Mouse (Mus musculus) liver, postnatal 0 days (tissue): ENCODE results near the gene Gucy1a1. TPM values are rescaled to one million over a fixed set of nuclear protein-coding genes. Genes with fewer than 3 reads are reported as not detected.

Source experiments
- ATAC-seq: fragments of 200-750 bp; cut with Nextera tagmentation; 2 replicates; pipeline ENCODE4 v1.8.0; 2017; ENCODE audit warnings: mild to moderate bottlenecking, moderate library complexity
- DNase-seq: peaks from one replicate; pipeline ENCODE4 v3.0.0-alpha.2; 2016
- H3K27ac ChIP-seq: fragments of 300-500 bp; sonication (generic); 2 replicates; pipeline ENCODE4 v1.5.1; 2014; ENCODE audit warnings: antibody characterized with exemption, moderate library complexity, mild to moderate bottlenecking, low read depth
- H3K27me3 ChIP-seq: fragments of 300-500 bp; sonication (generic); 2 replicates; pipeline ENCODE4 v1.6.1; 2014; ENCODE audit warnings: low read length, control low read depth, mixed read lengths; ENCODE audit not compliant: insufficient read depth
- H3K36me3 ChIP-seq: fragments of 300-500 bp; sonication (generic); replicated peaks from 2 replicates; pipeline ENCODE4 v1.6.1; 2014; ENCODE audit warnings: mild to moderate bottlenecking, control low read depth, low read length, moderate library complexity, mixed read lengths; ENCODE audit not compliant: insufficient read depth
- H3K4me1 ChIP-seq: fragments of 300-500 bp; sonication (generic); 2 replicates; pipeline ENCODE4 v1.6.1; 2014; ENCODE audit warnings: antibody characterized with exemption, mild to moderate bottlenecking, control low read depth; ENCODE audit not compliant: insufficient read depth
- H3K4me2 ChIP-seq: fragments of 300-500 bp; sonication (generic); 2 replicates; pipeline ENCODE4 v1.6.1; 2014; ENCODE audit warnings: low read depth, mild to moderate bottlenecking, low read length, moderate library complexity, mixed read lengths
- H3K4me3 ChIP-seq: fragments of 300-500 bp; sonication (generic); 2 replicates; pipeline ENCODE4 v1.5.1; 2014; ENCODE audit warnings: low read depth, low read length
- H3K9ac ChIP-seq: fragments of 300-500 bp; sonication (generic); replicated peaks from 2 replicates; pipeline ENCODE4 v1.6.1; 2014; ENCODE audit warnings: mild to moderate bottlenecking, moderate library complexity
- H3K9me3 ChIP-seq: fragments of 300-500 bp; sonication (generic); 2 replicates; pipeline ENCODE4 v1.6.1; 2016; ENCODE audit warnings: mild to moderate bottlenecking, control low read depth, low read length, mixed read lengths
- CTCF ChIP-seq: sonication (generic); IDR thresholded peaks from 2 replicates; pipeline ENCODE4 v1.5.1; 2016; ENCODE audit warnings: antibody characterized with exemption, low read depth
- EP300 ChIP-seq: IDR thresholded peaks from 2 replicates; pipeline ENCODE4 v1.6.1; 2016; ENCODE audit warnings: antibody characterized with exemption, low read depth, mild to moderate bottlenecking
- WGBS: fragments of 180-500 bp; shearing (Covaris S2); extraction: QIAGEN DNeasy Blood & Tissue Kit; methylation state at CpG from one replicate; pipeline ENCODE4 v1.1.7; 2014; ENCODE audit not compliant: insufficient replicate concordance; 5-methylcytosine and 5-hydroxymethylcytosine counted together
- polyA plus RNA-seq: library from polyadenylated mRNA; unstranded; fragments of >200 nt; fragmentation: Nextera tagmentation; extraction: Ambion mirVana; gene quantifications from 2 replicates; pipeline ENCODE4 v1.2.1, GENCODE M21; 2015

Gucy1a1 gene
- polyA plus RNA-seq: 6.4 and 8.2 TPM in 2 replicates

DNA sequence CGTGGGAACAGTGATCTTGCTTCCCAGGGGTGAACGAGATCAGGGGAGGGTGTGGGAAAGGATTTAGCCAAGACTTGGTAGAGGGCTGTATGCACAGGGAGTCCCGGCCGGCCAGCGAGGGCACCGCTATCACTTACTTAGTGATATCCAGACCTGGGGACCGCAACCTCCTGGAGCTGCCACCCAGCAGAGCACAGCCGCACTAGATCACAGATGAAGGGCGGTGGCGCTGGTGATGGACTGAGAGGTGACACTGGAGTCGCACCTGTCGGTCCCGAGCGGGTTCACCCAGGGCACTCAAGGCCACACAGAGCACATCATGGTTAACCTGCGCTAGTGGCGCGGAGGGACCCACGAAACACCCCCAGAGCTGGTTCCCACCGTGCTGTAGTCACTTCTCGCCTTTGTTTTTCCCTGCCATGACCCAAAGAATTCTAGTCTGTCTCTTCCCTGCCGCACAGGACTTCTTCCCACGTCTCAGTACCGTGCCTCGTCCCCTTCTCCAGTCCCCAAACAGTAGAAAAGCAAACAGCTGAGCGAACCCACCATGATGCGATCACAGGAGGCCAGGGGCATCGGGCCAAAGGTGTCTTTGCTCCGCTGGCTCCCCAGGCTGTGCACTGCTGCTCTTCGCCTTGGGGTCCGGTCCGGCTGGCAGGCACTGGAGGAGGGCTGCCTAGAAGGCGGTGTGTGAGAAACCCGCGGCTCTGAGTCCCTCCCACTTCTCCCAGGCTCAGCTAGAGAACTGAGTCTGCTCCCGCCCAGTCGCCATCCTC lies at the start of gene Gucy1a1:
Gene Gucy1a1 (minus strand): TSS at position 664 of the 776 bp plus-strand sequence.
- Histone ChIP-seq H3K27ac (peak within 1 kb of the TSS; percentile 39; the same call in 1 of the 2 replicates), H3K9ac (peak within 1 kb of the TSS; percentile 44), H3K9me3 (no peaks in the 10 kb centered on the region), H3K4me1 (no peaks in the 10 kb centered on the region), H3K36me3 (no peaks in the 10 kb centered on the region), H3K4me3 (peak within 1 kb of the TSS; percentile 39), H3K27me3 (0 out of 2 replicates have a peak, but pooled peaks cover 3% of the 10 kb centered on the region), H3K4me2 (peak within 1 kb of the TSS; percentile 55)
- WGBS: 2% methylated on average over 34 of the region's 36 CpGs
- ATAC-seq (no peak), DNase-seq (peak; percentile 21)
- TF ChIP-seq EP300: no peak
- TF ChIP-seq CTCF: no peak

DNA sequence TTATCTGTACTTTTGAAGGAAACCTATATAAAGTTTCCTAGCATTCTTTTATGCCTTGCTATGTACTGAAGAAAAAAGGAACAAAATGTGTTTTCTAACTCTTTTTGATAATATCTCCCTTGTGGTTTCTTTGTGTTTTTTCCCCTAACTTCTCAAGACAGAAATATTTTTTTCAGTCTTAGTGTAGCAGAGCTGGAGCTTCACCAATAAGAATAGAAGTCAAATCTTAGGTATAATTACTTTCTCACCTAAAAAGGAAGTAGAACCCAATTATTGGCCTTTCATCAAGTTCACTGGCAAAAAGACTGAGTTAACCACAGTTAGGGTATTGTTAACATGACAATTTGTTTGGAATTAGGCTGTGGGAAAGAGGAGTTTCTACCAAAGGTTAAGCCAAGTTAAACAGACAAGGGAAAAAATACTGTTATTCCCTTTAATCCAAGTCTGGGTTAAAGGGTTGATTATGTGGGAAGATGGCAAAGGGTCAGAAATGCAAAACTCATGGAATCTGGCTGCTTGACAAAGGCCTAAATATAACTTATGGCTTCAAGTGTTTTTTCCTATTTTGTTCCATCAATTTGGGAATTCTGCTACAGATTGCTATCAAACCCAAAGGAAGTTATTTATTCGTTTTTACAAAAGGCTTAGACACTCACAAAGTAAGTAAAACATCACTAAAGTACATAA lies 46.1 kb upstream of the Gucy1a1 start:
- ATAC-seq: no peak
- no peak for DNase-seq
- Histone ChIP-seq H3K4me1 (no peaks in the 10 kb centered on the region), H3K36me3 (no peaks in the 10 kb centered on the region), H3K9me3 (no peaks in the 10 kb centered on the region), H3K27me3 (no peaks in the 10 kb centered on the region), H3K27ac (no peak overlapping the region), H3K9ac (no peak overlapping the region), H3K4me2 (no peak overlapping the region), H3K4me3 (no peak overlapping the region)
- no peak for TF ChIP-seq CTCF
- TF ChIP-seq EP300: no peak
- 58% methylated on average over 1 of the region's 1 CpGs for WGBS

- Histone ChIP-seq H3K36me3 (no peaks in the 10 kb centered on the region), H3K9ac (no peak overlapping the region), H3K4me3 (no peak overlapping the region), H3K27ac (no peak overlapping the region), H3K4me1 (no peaks in the 10 kb centered on the region), H3K9me3 (no peaks in the 10 kb centered on the region), H3K4me2 (no peak overlapping the region), H3K27me3 (no peaks in the 10 kb centered on the region)
- ATAC-seq: no peak
- WGBS: 76% methylated on average over 9 of the region's 9 CpGs
- DNase-seq: no peak
- no peak for TF ChIP-seq CTCF
- no peak for TF ChIP-seq EP300
Measured at GRCm38 (mm10) chr3:82185626-82186025, 40.0 kb upstream of the Gucy1a1 start.

GRCm38 (mm10) chr3:82181500-82181899 lies 35.9 kb upstream of the Gucy1a1 start:
- Histone ChIP-seq H3K4me3 (no peak overlapping the region), H3K9ac (no peak overlapping the region), H3K9me3 (no peaks in the 10 kb centered on the region), H3K27me3 (no peaks in the 10 kb centered on the region), H3K4me2 (no peak overlapping the region), H3K36me3 (no peaks in the 10 kb centered on the region), H3K4me1 (no peaks in the 10 kb centered on the region), H3K27ac (no peak overlapping the region)
- ATAC-seq (no peak), DNase-seq (no peak)
- TF ChIP-seq EP300 (no peak), CTCF (no peak)

DNA sequence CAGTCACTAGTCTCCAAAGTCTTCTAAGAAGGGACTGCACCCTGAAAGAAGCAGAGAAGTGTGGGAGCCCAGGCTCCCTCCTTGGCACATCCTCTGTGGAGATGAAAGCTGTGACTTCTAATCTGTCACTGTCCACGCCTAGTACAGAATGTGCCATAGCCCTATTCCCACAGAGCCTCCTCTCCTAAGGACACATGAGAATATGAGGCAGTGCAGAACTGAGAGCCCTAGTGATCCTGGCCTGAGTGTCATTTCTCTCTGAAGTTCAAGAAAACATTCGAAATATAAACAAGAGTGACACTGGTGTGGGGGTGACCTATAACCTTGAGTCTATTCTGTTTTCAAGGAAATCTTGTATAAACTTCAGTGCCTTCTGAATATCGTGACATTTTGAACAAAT lies 34.7 kb upstream of the Gucy1a1 start:
- Histone ChIP-seq H3K4me2 (no peak overlapping the region), H3K9ac (no peak overlapping the region), H3K36me3 (no peaks in the 10 kb centered on the region), H3K27ac (no peak overlapping the region), H3K4me3 (no peak overlapping the region), H3K4me1 (no peaks in the 10 kb centered on the region), H3K27me3 (no peaks in the 10 kb centered on the region), H3K9me3 (no peaks in the 10 kb centered on the region)
- 62% methylated on average over 3 of the region's 3 CpGs for WGBS
- ATAC-seq (no peak), DNase-seq (no peak)
- TF ChIP-seq EP300 (no peak), CTCF (no peak)

- no peak overlapping the region for H3K27ac ChIP-seq
- H3K36me3 ChIP-seq: no peaks in the 10 kb centered on the region
- TF ChIP-seq CTCF (no peak), EP300 (no peak)
- ATAC-seq: no peak
- no peak overlapping the region for H3K9ac ChIP-seq
- H3K9me3 ChIP-seq: no peaks in the 10 kb centered on the region
- no peak overlapping the region for H3K4me2 ChIP-seq
- no peak for DNase-seq
- no peak overlapping the region for H3K4me3 ChIP-seq
- WGBS: 60% methylated on average over 1 of the region's 1 CpGs
- H3K27me3 ChIP-seq: no peaks in the 10 kb centered on the region
- no peaks in the 10 kb centered on the region for H3K4me1 ChIP-seq
Measured at GRCm38 (mm10) chr3:82175501-82175900, 29.9 kb upstream of the Gucy1a1 start.
